Mouse (Mus musculus) megakaryocyte progenitor cell, adult 5-6 weeks (primary cell): ENCODE data around the gene 2510039O18Rik. TPM values are rescaled to one million over a fixed set of nuclear protein-coding genes. Genes with fewer than 3 reads are reported as not detected.

Source experiments
- ATAC-seq: replicated peaks from 2 replicates; pipeline ENCODE4 v1.8.0; 2016; ENCODE audit warnings: mild to moderate bottlenecking, moderate TSS enrichment, inconsistent platforms; ENCODE audit not compliant: poor library complexity
- total RNA-seq, 2 experiments: library from RNA; stranded (forward) in 1 of 2; stranded (reverse) in 1 of 2; fragments of 157-497, 149-512 nt in 1 of 2; fragments of 200-1000 nt in 1 of 2; gene quantifications; 2 replicates each; pipeline versions ENCODE4 v1.2.3 to v1.2.4; 2015 to 2017

Gene 2510039O18Rik
- total RNA-seq, 2 experiments from 2014 or later = 32.9 to 38.6 TPM

DNA sequence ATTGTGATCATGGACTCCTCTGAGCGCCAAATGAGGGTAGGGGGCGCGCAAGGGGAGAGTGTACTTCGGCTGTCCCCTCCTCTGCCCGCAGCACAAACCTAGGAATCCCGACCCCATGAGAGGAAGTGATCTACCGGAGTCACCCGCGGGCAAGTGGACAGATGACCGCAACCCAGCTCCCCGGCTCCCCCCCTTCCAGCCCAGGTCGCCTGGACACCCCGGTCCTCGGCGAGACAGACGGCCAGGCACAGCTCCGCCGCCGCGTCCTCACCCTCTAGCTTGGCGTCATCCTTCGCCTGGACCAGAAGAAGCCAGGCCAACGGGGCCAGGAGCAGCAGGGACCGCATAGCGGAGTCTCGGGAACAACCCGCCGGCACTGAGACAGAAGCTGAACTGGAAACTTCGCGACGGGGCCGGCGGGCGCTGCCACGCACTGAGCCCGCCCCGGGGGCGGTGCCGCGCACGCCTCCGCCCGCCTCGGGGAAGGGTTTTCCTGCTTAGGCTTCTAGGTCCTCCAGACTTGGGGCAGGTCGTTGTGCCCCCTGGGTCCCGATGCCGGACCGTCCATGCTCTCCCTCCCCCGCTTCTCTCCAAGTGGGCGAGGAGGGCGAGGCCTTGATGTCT, 4.3 kb upstream of the 2510039O18Rik start, which contains the start of gene Plod1:
Plod1 (minus strand) TSS at position 437 of the 624 bp plus-strand sequence.
- ATAC-seq = peak; percentile 58

DNA sequence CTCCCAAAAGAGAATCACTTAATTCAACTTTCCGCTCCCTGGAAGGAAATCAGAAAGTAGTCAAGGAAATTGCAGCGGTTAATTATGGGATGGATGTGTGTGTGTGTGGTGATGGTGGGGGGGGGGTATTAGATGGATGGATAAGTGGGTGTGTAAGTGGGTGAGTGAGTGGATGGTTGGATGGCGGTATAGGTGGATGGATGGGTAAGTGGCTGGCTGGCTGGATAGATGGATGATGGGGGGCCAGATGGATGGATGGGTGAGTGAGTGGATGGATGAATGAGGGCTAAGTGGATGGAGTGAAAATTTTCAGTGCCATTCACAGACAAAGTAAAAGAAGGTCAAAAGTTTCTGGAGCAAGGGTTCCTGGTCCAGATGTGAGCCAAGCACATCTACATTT, 3.7 kb upstream of the 2510039O18Rik start:
- no peak for ATAC-seq

GRCm38 (mm10) chr4:147937486-147937885, 3.2 kb upstream of the 2510039O18Rik start:
- ATAC-seq = no peak

GRCm38 (mm10) chr4:147938148-147939096, 2.3 kb upstream of the 2510039O18Rik start:
- no peak for ATAC-seq

- ATAC-seq = no peak
Measured at GRCm38 (mm10) chr4:147940111-147940510, 584 bp upstream of the 2510039O18Rik start.

- ATAC-seq = peak; percentile 13
Measured at GRCm38 (mm10) chr4:147941045-147942020, 638 bp downstream of the 2510039O18Rik start.

GRCm38 (mm10) chr4:147943005-147943404, 2.3 kb downstream of the 2510039O18Rik start:
- ATAC-seq = no peak

DNA sequence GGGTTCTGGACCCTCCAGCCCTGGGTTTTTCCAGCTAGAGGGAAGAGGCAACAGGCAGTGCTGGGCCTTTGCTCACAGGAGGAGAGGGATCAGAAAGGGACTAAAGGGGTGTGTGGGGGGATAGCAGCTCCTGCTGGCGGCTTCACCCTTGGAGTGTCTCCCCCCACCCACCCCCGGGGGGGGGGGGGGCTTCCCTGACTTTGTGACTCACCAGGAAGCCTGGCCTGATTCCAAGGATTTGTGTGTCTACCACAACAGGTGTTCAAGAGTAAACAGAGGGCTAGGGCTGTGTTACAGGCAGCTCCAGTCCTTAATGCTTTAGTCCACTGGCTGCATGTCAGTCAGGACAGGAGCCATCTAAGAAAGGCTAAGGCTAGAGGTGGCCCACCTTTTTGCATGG, 6.8 kb downstream of the 2510039O18Rik start:
- no peak for ATAC-seq

DNA sequence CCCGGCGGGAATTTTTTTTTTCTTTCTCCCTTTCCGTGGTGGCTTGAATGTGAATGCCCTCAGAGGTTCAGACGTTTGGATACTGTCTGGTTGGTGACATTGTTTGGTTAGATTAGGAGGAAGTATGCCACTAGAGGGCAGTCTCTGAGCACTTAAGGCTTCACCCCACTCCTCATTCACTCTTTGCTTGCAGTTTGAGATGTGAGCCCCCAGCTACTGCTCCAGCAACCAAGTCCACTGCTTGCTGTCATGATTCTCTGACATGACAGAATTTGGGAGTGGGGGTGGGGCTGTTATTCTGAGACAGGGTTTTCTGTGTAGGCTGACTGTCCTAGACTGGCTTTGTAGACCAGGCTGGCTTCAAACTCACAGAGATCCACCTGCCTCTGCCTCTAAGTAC, 12.9 kb downstream of the 2510039O18Rik start:
- ATAC-seq = peak; percentile 91

DNA sequence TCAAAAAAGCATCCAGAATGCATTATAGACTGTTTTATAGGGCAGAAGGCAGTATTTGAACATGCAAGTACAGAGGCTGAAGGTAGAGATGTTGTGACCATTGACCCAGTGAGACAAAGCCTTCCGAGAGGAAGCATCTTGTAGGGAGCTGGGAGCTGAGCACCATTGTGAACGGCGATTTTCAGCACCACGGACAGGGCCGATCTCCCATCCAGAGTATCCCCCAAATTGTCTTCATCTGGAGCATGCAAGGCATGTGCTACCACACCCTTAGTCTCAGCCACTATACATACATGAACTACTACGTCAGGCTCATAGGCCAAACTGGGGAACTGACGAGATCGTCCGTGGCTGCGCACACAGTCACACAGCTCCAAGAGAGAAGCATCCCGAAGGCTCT, 16.4 kb downstream of the 2510039O18Rik start:
- peak; percentile 53 for ATAC-seq

DNA sequence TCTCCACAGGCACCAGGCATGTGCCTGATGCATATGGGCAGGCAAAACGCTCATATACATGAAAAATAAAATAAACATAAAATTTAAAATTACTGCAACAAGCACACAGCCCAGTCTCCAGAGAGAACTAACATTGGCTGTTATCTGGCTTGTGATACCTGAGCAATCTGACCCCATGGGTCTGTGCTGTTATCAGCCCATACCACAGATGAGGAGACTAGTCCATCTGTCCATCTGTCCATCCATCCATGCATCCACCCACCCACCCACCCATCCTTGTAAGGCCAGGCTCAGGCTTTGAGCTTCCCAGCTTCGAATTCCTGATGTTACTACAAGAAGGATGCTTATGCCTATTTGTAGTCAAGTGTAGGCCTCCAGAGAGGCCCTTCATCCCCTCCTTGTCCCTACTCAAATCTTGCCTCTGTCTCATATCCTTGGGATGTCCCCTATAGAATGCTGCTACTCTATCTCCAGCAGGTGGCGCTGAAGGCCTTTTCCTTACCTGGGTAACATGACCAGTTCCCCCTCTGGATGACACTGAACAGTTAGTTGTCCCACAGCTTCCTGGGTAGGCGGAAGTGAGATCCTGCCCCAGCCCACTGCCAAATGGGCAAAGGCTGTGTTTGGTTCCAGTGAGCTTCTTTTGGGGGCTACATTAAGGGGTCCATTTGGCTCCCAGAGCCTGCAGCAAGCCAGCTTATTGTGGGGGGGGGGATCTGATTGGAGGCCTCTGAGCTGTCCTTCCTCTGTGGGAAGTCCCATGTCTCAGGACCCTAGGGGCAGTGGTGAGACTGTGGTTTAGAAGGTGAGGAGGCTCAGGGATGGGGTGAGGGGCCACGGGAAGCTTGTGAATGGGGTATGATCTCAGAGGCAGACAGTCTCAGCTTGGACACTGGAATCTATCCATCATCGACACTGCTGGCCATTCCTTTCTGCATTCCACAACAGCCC, 19.5 kb downstream of the 2510039O18Rik start:
- ATAC-seq = peak; percentile 96

DNA sequence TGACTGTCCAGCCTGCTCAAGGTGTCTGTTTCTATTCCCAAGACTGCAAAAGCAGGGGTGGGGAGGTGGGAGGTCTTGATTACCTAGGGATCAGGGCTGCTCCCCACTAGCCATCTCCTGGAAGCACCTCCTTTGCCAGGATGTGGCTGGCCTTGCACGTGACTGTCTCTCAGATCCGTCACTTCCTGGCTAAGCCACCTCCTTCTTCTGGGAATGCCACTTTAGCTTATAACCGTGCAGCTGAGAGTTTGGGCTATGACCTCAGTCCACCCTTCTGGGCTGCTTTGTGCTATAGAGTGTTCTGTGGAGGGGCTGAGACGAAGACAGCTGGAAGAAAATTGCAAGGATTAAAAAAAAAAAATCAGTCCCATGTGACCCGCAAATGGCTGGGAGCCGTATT, 22.1 kb downstream of the 2510039O18Rik start:
- no peak for ATAC-seq

- ATAC-seq = no peak
Measured at GRCm38 (mm10) chr4:147963623-147964022, 22.9 kb downstream of the 2510039O18Rik start.

DNA sequence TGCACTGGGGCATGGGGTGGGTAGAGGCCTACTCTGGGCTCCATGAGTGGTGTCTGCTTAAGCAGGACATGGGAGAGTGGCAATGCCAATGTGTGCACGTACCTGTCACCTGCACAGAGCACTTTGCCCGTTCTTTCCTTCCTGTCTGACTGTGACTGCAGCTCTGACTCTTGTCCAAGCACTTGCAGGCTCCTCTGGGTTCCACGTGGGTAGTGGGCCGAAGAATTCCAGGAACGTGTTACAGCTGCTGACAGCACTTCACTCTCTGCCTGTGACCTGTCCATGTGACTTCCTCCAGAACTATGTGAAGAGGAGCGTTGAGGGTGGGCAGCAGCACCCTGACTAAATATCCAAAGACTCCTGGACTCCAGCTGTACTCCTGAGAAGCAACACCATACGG, 25.0 kb downstream of the 2510039O18Rik start:
- no peak for ATAC-seq

DNA sequence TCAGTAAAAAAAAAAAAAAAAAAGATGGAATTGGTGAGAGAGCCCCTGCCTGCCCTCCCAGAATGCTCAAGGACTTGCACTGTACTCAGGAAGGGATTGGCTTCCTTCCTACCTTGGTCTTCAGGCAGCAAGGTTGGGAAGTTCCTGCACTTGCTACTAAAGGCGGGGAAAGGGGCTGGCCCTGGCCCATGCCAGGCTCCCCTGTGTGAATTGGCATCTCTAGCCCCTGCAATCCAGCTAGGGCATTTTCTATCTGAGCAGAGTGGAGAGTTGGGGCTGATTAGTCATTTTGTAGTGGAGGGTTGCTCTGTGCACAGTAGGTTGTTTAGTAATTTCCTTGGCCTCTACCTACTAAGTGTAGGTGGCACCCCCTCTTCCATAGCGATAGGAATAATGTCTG, 28.1 kb downstream of the 2510039O18Rik start:
- ATAC-seq = no peak

GRCm38 (mm10) chr4:147969337-147969736, 28.6 kb downstream of the 2510039O18Rik start:
- no peak for ATAC-seq

GRCm38 (mm10) chr4:147976237-147976636, 35.5 kb downstream of the 2510039O18Rik start:
- ATAC-seq = no peak

DNA sequence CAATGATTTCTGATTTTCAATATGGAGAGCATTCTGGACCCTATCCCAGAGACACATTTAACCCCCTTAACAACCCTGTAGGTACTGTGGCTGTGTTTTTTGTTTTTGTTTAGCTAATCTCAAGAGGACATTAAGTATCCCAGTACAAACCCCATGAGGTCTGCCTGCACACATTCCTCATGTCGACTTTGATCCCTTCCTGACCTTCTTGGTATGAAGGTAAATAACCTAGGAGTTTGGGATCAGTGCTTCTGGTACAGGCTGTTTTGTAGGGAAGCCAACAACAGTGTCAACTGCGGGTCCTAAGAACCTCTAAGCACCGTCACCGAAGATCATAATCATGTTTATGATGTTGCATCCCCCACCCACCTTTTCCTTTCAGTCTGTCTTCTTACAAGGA, 37.0 kb downstream of the 2510039O18Rik start:
- no peak for ATAC-seq

GRCm38 (mm10) chr4:147978391-147978790, 37.7 kb downstream of the 2510039O18Rik start:
- ATAC-seq = no peak

DNA sequence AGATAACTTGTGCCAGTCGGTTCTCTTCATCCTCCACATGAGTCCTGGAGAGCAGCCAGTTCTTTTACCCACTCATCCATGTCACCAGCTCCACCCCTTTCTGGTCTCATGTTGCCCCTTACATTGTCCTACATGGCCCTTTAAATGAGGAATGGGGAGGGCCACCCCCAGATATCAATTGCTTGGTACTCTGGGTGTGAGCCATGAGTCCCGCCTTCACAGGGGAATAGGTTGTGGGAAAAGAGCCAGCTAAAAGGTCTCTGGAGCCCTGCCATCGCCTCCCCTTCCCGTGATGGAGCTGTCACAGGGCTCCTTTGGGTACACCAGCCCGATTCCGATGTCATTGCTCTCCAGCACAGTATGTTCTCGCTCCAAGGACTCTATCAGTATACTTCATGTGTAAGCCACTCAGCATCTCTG, 38.8 kb downstream of the 2510039O18Rik start:
- no peak for ATAC-seq
